Mouse (Mus musculus): ENCODE results near the gene Galr3. TPM values are rescaled to one million over a fixed set of nuclear protein-coding genes. Genes with fewer than 3 reads are reported as not detected.
A peak's percentile ranks its signal among the peaks of the same experiment; 100 is the strongest.

Gene Galr3
- polyA plus RNA-seq, 2 experiments: 0.30 TPM; not detected in 1

DNA sequence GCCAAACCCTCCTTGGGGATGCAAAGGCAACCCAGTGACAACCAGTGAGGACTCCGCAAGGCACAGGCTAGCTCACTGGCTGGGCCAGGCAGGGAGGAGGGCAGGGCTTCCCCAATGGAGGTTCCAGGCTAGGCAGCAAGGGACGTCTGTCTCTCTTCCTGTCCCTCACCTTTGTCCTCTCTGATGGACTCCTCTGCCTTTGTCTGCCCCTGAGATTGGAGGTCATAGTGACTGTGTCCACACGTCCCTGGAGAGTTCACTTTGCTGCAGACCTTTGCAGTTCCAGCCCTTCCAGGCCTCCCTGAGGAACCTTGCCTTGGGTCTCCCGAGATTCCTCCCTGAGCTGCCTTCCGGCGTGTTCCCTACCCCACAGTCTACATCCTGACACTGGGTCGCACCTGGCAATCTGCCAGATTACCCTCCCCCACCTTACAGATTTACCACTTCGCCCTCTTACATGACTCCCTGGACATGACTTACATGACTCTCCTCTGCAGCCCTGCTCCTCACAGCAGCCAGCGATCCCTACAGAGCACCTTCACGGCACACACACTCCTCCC, 18.9 kb upstream of the Galr3 start:
- ATAC-seq (ENCODE audit: insufficient read depth): no peak

DNA sequence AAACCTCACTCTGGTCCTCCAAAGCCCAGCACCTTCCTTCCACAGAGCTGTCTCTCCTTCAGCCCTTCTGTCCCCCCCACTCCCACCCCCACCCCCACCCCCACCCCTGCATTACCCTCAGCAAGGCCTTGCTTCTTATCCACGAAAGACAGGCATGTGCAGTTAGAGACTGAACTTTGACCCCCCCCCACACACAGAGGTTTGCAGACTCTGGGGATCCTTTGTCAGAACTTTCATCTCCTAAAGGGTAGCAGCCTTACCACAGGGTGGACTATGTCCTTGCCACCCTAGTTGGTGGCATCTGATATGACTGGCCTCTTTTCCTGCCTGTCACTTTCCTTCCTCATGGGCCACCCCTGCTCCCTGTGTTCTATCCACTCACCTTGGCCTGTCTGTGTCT, 18.3 kb upstream of the Galr3 start:
- WGBS (ENCODE audit: insufficient replicate concordance): 25% methylated on average over 1 of the region's 1 CpGs
- TF ChIP-seq CTCF (IDR thresholded peaks at IDR 0.05; ENCODE audit: low read depth): no peak
- TF ChIP-seq EP300 (IDR thresholded peaks at IDR 0.05; ENCODE audit: low read depth): no peak
- Histone ChIP-seq H3K27me3 (ENCODE audit: control insufficient read depth, insufficient read depth, low read length) (peaks cover 35% of the 10 kb centered on the region), H3K4me1 (replicated peaks; ENCODE audit: control insufficient read depth in 2 of 2, insufficient read depth in 2 of 2, low read length in 1 of 2) (peaks cover 0 to 8% of the 10 kb centered on the region in 2 experiments; a peak in 3 of 4 replicates), H3K36me3 (replicated peaks; ENCODE audit: control insufficient read depth, insufficient read depth, low read depth) (no peaks in the 10 kb centered on the region), H3K27ac (no peak overlapping the region), H3K9ac (replicated peaks) (no peak overlapping the region), H3K4me2 (ENCODE audit: low read depth) (no peak overlapping the region), H3K4me3 (ENCODE audit: insufficient read depth in 1 of 2, low read depth in 2 of 2, low read length in 2 of 2) (no peak overlapping the region), H3K9me3 (ENCODE audit: control insufficient read depth, low read length) (no peaks in the 10 kb centered on the region)
- ATAC-seq (ENCODE audit: insufficient read depth) (no peak), DNase-seq (ENCODE audit: low read depth in 3 of 3, low spot score in 3 of 3) (no peak)

More for the DNA sequence above, 18.9 kb upstream of the Galr3 start:
- Histone ChIP-seq H3K27me3 (ENCODE audit: control insufficient read depth, insufficient read depth, low read length) (peaks cover 29% of the 10 kb centered on the region), H3K27ac (no peak overlapping the region), H3K9me3 (ENCODE audit: control insufficient read depth, low read length) (no peaks in the 10 kb centered on the region), H3K9ac (replicated peaks) (no peak overlapping the region), H3K4me3 (ENCODE audit: insufficient read depth in 1 of 2, low read depth in 2 of 2, low read length in 2 of 2) (no peak overlapping the region), H3K4me1 (replicated peaks; ENCODE audit: control insufficient read depth in 2 of 2, insufficient read depth in 2 of 2, low read length in 1 of 2) (peaks cover 0 to 8% of the 10 kb centered on the region in 2 experiments; a peak in 2 of 4 replicates), H3K36me3 (replicated peaks; ENCODE audit: control insufficient read depth, insufficient read depth, low read depth) (no peaks in the 10 kb centered on the region), H3K4me2 (ENCODE audit: low read depth) (no peak overlapping the region)
- DNase-seq (ENCODE audit: low read depth in 3 of 3, low spot score in 3 of 3): no peak
- TF ChIP-seq CTCF (IDR thresholded peaks at IDR 0.05; ENCODE audit: low read depth): no peak
- no peak for TF ChIP-seq EP300 (IDR thresholded peaks at IDR 0.05; ENCODE audit: low read depth)
- WGBS (ENCODE audit: insufficient replicate concordance): 52% methylated on average over 10 of the region's 10 CpGs

DNA sequence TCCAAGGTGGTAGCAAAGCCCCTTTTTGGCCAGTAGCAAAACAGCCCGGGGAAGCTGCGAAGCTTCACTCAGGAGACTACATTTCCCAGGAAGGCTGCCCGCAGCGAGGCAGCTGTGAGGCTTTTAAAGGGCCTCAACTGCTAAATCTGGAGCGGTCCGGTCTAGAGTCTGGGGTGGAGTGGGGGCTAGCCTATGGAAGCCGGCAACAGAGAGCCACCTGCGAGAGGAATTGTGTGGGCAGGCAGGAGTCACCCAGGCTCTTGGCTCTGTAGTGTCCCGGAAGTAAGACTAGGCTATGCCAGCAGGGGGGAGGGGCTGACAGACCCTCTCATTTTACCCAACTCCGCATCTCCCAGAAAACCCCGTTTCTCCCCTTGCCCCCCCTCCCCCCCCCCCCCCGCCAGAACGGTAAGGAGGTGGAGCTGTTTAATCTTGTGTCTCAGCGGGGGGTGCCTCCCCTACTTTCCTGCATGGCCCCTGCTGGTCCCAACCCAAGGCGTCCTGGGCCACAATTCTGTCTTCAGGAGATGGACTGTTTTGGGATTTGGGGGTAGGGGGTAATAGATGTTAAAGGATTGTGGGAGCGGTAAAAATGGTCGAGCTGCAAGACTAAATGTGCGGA, 15.9 kb upstream of the Galr3 start:
- Histone ChIP-seq H3K4me1 (replicated peaks; ENCODE audit: control insufficient read depth in 2 of 2, insufficient read depth in 2 of 2, low read length in 1 of 2) (peaks cover 0 to 8% of the 10 kb centered on the region in 2 experiments; a peak in 3 of 4 replicates), H3K36me3 (replicated peaks; ENCODE audit: control insufficient read depth, insufficient read depth, low read depth) (no peaks in the 10 kb centered on the region), H3K4me3 (ENCODE audit: insufficient read depth in 1 of 2, low read depth in 2 of 2, low read length in 2 of 2) (no peak overlapping the region), H3K9me3 (ENCODE audit: control insufficient read depth, low read length) (no peaks in the 10 kb centered on the region), H3K4me2 (ENCODE audit: low read depth) (peak overlapping the region; percentile 31), H3K9ac (replicated peaks) (no peak overlapping the region), H3K27ac (no peak overlapping the region), H3K27me3 (ENCODE audit: control insufficient read depth, insufficient read depth, low read length) (peaks cover 59% of the 10 kb centered on the region)
- no peak for ATAC-seq (ENCODE audit: insufficient read depth)
- 18% methylated on average over 17 of the region's 18 CpGs for WGBS (ENCODE audit: insufficient replicate concordance)
- TF ChIP-seq CTCF (IDR thresholded peaks at IDR 0.05; ENCODE audit: low read depth) (no peak), EP300 (IDR thresholded peaks at IDR 0.05; ENCODE audit: low read depth) (no peak)
- no peak for DNase-seq (ENCODE audit: low read depth in 3 of 3, low spot score in 3 of 3)

DNA sequence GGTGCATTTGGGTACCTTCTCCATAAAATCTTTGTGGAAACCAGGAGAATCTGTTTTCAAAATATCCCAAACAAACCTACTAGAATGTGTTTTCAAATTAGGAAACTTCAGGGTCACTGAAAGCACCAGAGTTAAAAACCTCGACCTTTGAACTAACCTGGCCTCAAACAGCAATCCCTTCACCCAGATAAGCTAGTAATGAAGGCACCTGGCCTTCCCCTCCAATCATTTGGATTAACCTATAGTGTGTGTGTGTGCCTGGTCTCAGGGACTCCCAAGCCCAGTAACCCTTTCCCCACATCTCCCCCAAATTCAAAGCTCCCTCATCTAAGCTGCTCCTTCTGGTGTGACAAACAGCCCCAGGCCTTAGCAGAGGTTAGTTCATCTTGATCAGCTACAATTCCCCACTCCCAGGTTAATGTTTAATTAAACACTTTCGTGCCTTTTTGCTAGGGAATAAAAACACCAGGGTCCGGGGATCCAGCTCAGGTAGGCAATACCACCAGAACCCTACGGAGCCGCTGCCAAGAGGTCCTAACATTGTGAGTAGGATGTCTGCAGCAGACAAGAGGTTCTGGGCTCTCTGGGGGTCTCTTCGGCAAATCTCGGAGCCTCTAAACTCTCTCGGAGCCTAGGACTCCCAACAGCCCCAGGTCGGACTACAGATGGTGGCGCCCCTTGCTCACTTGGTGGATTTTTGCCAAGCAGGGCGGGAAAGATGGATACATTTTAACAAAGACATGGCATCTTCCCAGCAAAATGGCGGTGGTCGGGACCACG, 15.0 kb upstream of the Galr3 start:
- peaks cover 0 to 8% of the 10 kb centered on the region in 2 experiments; a peak in 3 of 4 replicates for H3K4me1 ChIP-seq (replicated peaks; ENCODE audit: control insufficient read depth in 2 of 2, insufficient read depth in 2 of 2, low read length in 1 of 2)
- H3K4me2 ChIP-seq (ENCODE audit: low read depth): peak overlapping the region; percentile 81
- no peaks in the 10 kb centered on the region for H3K36me3 ChIP-seq (replicated peaks; ENCODE audit: control insufficient read depth, insufficient read depth, low read depth)
- no peaks in the 10 kb centered on the region for H3K9me3 ChIP-seq (ENCODE audit: control insufficient read depth, low read length)
- H3K27me3 ChIP-seq (ENCODE audit: control insufficient read depth, insufficient read depth, low read length): peaks cover 65% of the 10 kb centered on the region
- no peak for TF ChIP-seq EP300 (IDR thresholded peaks at IDR 0.05; ENCODE audit: low read depth)
- TF ChIP-seq CTCF (IDR thresholded peaks at IDR 0.05; ENCODE audit: low read depth): no peak
- no peak overlapping the region for H3K27ac ChIP-seq
- 54% methylated on average over 14 of the region's 14 CpGs for WGBS (ENCODE audit: insufficient replicate concordance)
- H3K9ac ChIP-seq (replicated peaks): no peak overlapping the region
- DNase-seq (ENCODE audit: low read depth in 3 of 3, low spot score in 3 of 3) (no peak), ATAC-seq (ENCODE audit: insufficient read depth) (no peak)
- peak overlapping the region; percentile 57 to 63 for H3K4me3 ChIP-seq (ENCODE audit: insufficient read depth in 1 of 2, low read depth in 2 of 2, low read length in 2 of 2)
